Mouse (Mus musculus) layer of hippocampus, adult 18-20 months (tissue): ENCODE measurements around the gene Galntl6. TPM values are rescaled to one million over a fixed set of nuclear protein-coding genes. Genes with fewer than 3 reads are reported as not detected.

ENCODE experiments used
- DNase-seq, 2 experiments: peaks; one replicate each; pipeline ENCODE4 v3.0.0; 2022; ENCODE audit warnings: low spot score in 2 of 2
- long read RNA-seq: library from polyadenylated mRNA; stranded (forward); transcript quantifications from one replicate; pipeline ENCODE4 v2.0.0, GENCODE M21; 2021
- total RNA-seq, 2 experiments: library from RNA; stranded (reverse); gene quantifications; 2 replicates each; pipeline ENCODE4 v1.2.3; 2021

Galntl6 gene
- total RNA-seq = 10 to 100 TPM; 35.0 to 42.8 TPM
- long read RNA-seq, partial matches to known transcripts = 1 of 3 reads
- long read RNA-seq, other reads (novel, unspliced or antisense) = 2 of 3 reads

- DNase-seq = peak; percentile 66 to 71
These were observed at the start of gene Galntl6 for GRCm38 (mm10) chr8:58912196-58912839. Gene Galntl6 (minus strand): TSS chr8:58912640.

- DNase-seq = no peak
These were observed 44.8 kb upstream of the Galntl6 start for GRCm38 (mm10) chr8:58957195-58957739.

GRCm38 (mm10) chr8:58943773-58944172, 31.3 kb upstream of the Galntl6 start:
- no peak for DNase-seq

GRCm38 (mm10) chr8:58931066-58931465, 18.6 kb upstream of the Galntl6 start:
- peak in 1 of 2 experiments; percentile 47 for DNase-seq

GRCm38 (mm10) chr8:58915142-58915541, 2.7 kb upstream of the Galntl6 start:
- no peak for DNase-seq

GRCm38 (mm10) chr8:58913640-58913968, 1.2 kb upstream of the Galntl6 start:
- no peak for DNase-seq

- DNase-seq = peak in 1 of 2 experiments; percentile 15
These were observed 600 bp upstream of the Galntl6 start for GRCm38 (mm10) chr8:58912840-58913639.

GRCm38 (mm10) chr8:58911677-58912076, 763 bp downstream of the Galntl6 start, which contains the start of gene BC030500:
Gene BC030500 (plus strand): TSS chr8:58911755.
- peak in 1 of 2 experiments; percentile 33 for DNase-seq

GRCm38 (mm10) chr8:58904465-58904864, 8.0 kb downstream of the Galntl6 start:
- DNase-seq = no peak

GRCm38 (mm10) chr8:58895960-58896359, 16.5 kb downstream of the Galntl6 start:
- DNase-seq = no peak

GRCm38 (mm10) chr8:58890591-58890990, 21.8 kb downstream of the Galntl6 start:
- no peak for DNase-seq

- peak in 1 of 2 experiments; percentile 24 for DNase-seq
These were observed 26.0 kb downstream of the Galntl6 start for GRCm38 (mm10) chr8:58886405-58886804.

GRCm38 (mm10) chr8:58824347-58824746, 88.1 kb downstream of the Galntl6 start:
- DNase-seq = no peak

- peak; percentile 17 to 46 for DNase-seq
These were observed 107.2 kb downstream of the Galntl6 start for GRCm38 (mm10) chr8:58805190-58805589.

GRCm38 (mm10) chr8:58801847-58802246, 110.6 kb downstream of the Galntl6 start:
- DNase-seq = no peak

GRCm38 (mm10) chr8:58753769-58754168, 158.7 kb downstream of the Galntl6 start:
- DNase-seq = no peak

GRCm38 (mm10) chr8:58737963-58738362, 174.5 kb downstream of the Galntl6 start:
- no peak for DNase-seq

- DNase-seq = no peak
These were observed 220.7 kb downstream of the Galntl6 start for GRCm38 (mm10) chr8:58691761-58692160.

GRCm38 (mm10) chr8:58677847-58678450, 234.5 kb downstream of the Galntl6 start:
- DNase-seq = no peak

- DNase-seq = no peak
These were observed 243.4 kb downstream of the Galntl6 start for GRCm38 (mm10) chr8:58669075-58669474.

- no peak for DNase-seq
These were observed 252.4 kb downstream of the Galntl6 start for GRCm38 (mm10) chr8:58660019-58660418.

- DNase-seq = peak in 1 of 2 experiments; percentile 39
These were observed 256.8 kb downstream of the Galntl6 start for GRCm38 (mm10) chr8:58655631-58656030.
